Mouse (Mus musculus) kidney, postnatal 25 days (tissue): ENCODE measurements at regions not wholly inside any gene's neighbourhood (a gene's known extent, or its start where the extent isn't known, plus 50 kb on each side); places are given as distances from the start of the nearest gene placed in this dataset.
"Not testable (repeated sequence)": the region's sequence is repeated elsewhere in the genome, so short reads cannot be mapped to it uniquely, and the experiment has no call there.

Source experiments
- DNase-seq, 2 experiments: peaks; one replicate each; pipeline ENCODE4 v3.0.0; 2021; ENCODE audit warnings: mixed read lengths in 2 of 2

DNA sequence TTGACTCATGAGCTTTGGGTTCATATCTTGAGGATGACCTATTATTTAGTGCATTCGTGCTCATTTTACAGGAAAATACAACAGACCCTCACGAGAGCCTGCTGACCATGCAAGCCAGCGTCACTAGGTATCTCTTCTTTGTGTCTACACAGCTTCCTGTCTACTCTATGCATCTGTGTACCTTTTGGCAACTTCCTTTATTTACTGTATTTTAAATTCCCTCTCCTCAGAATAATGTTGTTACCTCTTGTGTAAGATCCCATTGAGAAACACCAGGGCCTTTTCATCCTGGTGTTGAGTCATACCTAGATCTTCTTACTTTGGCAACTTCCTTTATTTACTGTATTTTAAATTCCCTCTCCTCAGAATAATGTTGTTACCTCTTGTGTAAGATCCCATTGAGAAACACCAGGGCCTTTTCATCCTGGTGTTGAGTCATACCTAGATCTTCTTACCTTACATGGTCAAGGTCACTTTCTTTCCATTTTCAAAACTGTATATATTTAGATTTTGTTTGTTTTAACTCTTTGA lies 639.1 kb upstream of the Rorb start:
- not testable (repeated sequence) for DNase-seq

DNA sequence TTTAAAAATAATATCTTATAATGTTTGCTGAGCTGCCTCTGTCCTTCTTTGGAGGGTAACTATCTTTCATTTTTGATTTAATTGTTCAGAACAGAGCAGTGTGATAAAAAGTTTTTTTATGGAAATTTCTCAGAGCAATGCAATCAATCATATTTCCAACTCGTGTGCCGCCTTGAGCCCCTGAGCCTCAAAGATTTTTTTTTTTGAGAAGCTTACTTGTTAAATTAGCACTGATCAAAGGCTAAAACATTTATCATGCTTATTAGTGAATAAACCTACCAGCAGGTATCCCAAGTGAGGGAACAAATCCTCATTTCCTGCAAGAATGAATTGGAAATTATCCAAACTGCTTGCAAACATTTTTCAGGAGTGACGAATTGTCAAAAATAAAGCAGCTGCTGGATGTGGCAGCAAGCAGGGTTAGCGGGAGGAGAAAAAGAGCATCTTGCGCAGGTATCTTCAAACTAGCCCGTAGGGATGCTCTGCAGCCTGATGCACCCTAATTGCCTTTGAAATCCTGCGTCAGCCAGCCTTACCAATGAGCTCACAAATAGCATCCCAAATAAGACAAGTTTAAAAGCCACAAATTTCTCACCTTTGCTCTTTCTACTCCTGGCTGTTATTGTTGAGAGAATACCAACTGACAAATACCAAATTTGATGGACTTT lies 637.0 kb upstream of the Rorb start:
- DNase-seq, result no peak

DNA sequence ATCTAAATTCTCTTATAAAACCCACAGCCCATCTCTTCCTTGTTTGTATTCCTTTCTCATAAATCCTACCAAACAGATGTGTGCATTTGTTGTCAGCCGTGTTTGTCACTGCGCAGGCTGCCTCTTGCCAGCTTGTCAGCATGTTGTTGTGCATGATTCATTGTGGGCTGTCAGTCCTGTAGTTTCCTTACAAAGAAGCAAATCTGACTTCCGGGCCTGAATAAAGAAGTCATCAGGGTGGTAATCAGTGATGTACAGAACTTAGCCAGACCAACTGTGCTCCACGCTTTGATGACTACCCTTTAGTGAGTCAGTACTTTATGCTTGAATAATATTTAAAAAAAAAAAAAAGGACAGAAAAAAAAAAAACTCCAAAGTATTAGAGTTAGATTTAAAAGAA lies 608.9 kb upstream of the Rorb start:
- DNase-seq, result no peak
